Mouse (Mus musculus): ENCODE measurements around the gene Has1. TPM values are rescaled to one million over a fixed set of nuclear protein-coding genes. Genes with fewer than 3 reads are reported as not detected.

Gene Has1
- polyA plus RNA-seq, 1 experiment from 2014 or later: 1.3 TPM

DNA sequence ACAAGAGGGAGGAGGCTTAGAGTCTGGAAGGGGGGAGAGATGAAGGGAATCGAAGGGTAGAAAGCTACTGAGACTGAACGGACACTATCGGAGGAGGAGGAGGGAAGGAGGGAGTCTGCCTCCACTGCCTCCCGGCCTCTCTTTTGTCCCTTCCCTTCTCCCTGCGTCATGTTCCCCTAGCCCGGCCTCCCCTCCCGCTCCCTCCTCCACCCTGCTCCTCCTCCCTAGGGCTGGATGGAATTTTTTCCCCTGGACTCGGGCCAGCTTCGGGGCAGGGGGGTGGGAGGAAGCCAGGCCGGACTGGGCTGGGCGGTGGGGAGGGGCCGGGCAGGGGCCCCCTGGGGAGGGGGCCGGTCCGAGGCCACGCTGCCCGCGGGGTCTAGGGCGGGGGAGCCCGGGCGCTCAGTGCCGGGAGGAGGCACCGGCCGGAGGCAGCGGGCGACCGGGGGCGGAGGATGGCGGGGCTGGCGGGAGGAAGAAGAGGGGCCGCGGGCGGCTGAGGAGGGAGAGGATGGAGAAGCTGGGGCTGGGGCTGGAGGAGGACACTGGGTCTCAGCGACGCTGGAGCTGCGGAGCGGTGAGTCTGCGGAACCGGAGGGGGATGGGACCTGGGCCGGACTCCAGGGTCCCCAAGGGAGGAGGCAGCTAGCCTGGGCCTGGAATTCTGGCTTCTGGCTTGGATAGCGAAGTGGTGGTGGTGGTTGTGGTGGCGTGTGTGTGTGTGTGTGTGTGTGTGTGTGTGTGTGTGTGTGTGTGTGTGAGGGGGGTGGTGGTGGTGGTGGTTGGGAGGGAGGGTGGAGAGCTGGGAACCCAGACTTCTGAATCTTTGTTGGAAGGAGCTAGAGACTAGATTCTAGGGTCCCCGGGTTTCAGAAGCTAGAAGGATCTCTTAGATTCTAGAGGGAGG is 28.0 kb downstream of the Has1 start, which contains the start of gene Spaca6:
Gene Spaca6 (plus strand): TSS at position 408 of the 907 bp plus-strand sequence.
- peak; percentile 80 for ATAC-seq (ENCODE audit: low FRiP score, low read depth)
- Histone ChIP-seq H3K36me3 (peaks cover 13% of the 10 kb centered on the region), H3K9me3 (no peaks in the 10 kb centered on the region), H3K4me2 (replicated peaks) (peak within 1 kb of the TSS; percentile 93), H3K27ac (peak within 1 kb of the TSS; percentile 98), H3K9ac (peak within 1 kb of the TSS; percentile 94), H3K27me3 (replicated peaks) (no peaks in the 10 kb centered on the region), H3K4me1 (peaks cover 28% of the 10 kb centered on the region), H3K4me3 (peak within 1 kb of the TSS; percentile 82)
- 1% methylated on average over 39 of the region's 42 CpGs for whole genome bisulfite sequencing

DNA sequence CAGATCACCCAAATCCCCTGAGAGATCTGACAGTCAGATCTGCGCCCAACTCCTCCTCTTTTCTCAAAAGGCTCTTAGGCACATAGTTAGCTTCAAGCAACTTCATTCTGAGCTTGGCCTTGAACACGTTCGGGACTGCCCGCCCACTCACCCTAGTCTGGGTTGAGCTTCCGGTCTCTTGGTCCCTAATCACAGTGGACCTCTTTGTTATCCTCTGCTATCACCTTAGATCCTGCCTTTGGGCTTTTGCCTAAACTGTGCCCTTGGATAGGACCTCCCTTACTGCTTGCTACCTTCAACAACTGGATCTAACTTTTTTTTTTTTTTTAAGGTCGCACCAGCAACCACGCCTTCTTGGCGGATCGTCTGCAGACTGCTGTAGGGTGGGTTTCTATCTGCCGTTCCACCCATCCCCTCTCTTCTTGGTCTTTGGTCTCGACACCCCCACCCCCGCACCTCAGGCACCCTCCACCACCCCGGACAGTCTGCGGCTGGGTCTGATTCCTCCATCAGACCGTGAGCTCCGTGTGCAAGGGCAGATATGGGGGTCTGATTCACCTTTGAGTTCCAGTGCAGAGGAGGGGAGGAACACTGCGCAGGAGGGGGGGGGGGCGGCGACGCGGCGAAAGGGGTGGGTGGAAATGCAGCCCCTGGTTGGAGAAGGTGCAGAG is 28.9 kb downstream of the Has1 start:
- WGBS: 1% methylated on average over 20 of the region's 22 CpGs
- peak overlapping the region; percentile 94 for H3K9ac ChIP-seq
- H3K27me3 ChIP-seq (replicated peaks): no peaks in the 10 kb centered on the region
- peak; percentile 31 for ATAC-seq (ENCODE audit: low FRiP score, low read depth)
- H3K36me3 ChIP-seq: peaks cover 6% of the 10 kb centered on the region
- peak overlapping the region; percentile 82 for H3K4me3 ChIP-seq
- H3K27ac ChIP-seq: peak overlapping the region; percentile 98
- H3K4me1 ChIP-seq: peaks cover 19% of the 10 kb centered on the region
- peak overlapping the region; percentile 93 for H3K4me2 ChIP-seq (replicated peaks)
- no peaks in the 10 kb centered on the region for H3K9me3 ChIP-seq

DNA sequence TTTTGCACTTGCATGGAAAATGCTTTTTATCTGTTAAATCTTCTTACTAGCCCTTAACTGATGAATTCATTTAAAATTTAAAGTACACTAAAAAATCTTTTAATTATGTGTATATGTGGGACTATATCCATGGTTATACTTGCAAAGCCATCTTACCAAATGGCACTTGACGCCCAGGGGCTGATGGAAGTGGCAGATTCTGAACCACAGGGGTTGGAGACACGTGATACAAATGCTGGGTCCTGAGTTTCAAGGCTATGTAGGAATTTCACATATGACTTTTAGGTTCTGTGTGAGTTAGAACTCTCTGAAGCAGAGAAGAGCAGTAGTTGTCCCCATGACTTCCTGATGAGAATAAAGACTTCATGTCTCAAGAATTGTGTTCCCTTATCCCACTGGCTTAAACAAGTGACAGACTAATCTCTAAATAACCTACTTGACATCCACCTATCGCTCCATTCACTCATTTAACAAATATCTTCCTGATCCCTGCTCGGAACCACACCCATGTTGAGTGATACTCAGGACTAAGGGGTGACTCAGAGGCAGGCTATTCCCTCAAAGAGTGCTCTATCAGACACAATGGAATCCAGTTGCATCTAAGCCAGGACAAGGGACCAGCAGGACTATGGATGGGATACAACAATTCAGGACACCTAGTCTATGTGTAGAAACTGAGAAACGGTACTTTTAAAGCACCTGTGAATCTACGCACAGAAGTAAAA is 31.2 kb downstream of the Has1 start:
- Histone ChIP-seq H3K36me3 (no peaks in the 10 kb centered on the region), H3K4me3 (no peak overlapping the region), H3K9me3 (no peaks in the 10 kb centered on the region), H3K4me2 (replicated peaks) (no peak overlapping the region), H3K27ac (no peak overlapping the region), H3K4me1 (0 out of 2 replicates have a peak, but pooled peaks cover 3% of the 10 kb centered on the region), H3K9ac (no peak overlapping the region), H3K27me3 (replicated peaks) (no peaks in the 10 kb centered on the region)
- 83% methylated on average over 6 of the region's 6 CpGs for WGBS
- ATAC-seq (ENCODE audit: low FRiP score, low read depth): no peak

DNA sequence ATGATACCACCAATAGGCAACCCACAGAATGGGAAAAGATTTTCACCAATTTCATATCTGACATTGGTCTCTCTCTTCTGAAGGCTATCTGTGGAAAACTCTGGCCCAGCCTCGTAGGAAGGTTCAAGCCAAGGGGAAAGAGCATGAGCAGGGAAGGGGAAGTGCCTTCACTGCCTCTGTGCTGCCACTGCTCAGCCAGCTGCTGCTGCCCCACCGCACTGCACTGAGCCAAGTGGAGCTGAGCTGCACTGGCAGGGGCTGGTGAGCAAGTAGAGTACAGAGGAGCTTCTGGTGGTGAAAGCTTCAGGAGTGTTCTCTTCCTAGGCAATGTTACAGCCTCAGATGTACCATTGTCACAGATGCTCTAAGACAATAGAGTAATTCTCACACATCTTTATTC is 59.5 kb downstream of the Has1 start:
- Histone ChIP-seq H3K9ac (no peak overlapping the region), H3K4me2 (replicated peaks) (no peak overlapping the region), H3K27me3 (replicated peaks) (no peaks in the 10 kb centered on the region), H3K4me3 (no peak overlapping the region), H3K36me3 (no peaks in the 10 kb centered on the region), H3K9me3 (no peaks in the 10 kb centered on the region), H3K4me1 (no peaks in the 10 kb centered on the region), H3K27ac (no peak overlapping the region)
- whole genome bisulfite sequencing: 62% methylated on average over 2 of the region's 2 CpGs
- ATAC-seq (ENCODE audit: low FRiP score, low read depth): no peak

MicroRNA genes within 50 kb of the gene (microRNA counts, 519-probe panel; counts per million panel counts)
- 7,064 counts per million, percentile 95 among the panel's probes with 10 or more counts for microRNA mmu-let-7e
- microRNA mmu-miR-125a-3p: 4,641 counts per million, percentile 81 among the panel's probes with 10 or more counts
- microRNA mmu-miR-125a-5p: 8,750 counts per million, percentile 99 among the panel's probes with 10 or more counts
- microRNA mmu-miR-99b: 6,455 counts per million, percentile 93 among the panel's probes with 10 or more counts

Small RNAs within 50 kb of the gene (microRNA-seq; reads per million reads assigned to microRNA genes)
- gene Gm25927 (not detected), gene Mir125a (5,320 reads per million, percentile 92 among the genes with 10 or more reads in this experiment), gene Mir99b (22,639 reads per million, percentile 98 among the genes with 10 or more reads in this experiment), gene Mirlet7e (not detected)

Other genes with a start within 250 kb of the Has1 start
- 9.4 and 9.9 TPM in 2 replicates for gene Lnpep, start 230.2 kb downstream of the Has1 start, polyA plus RNA-seq (2016; fragmentation: Nextera tagmentation; extraction: Ambion mirVana)
- gene Vmn2r90, start 151.5 kb downstream of the Has1 start, polyA plus RNA-seq (2016; fragmentation: Nextera tagmentation; extraction: Ambion mirVana): not detected in 2 replicates
- 48.1 and 54.2 TPM in 2 replicates for gene Spaca6, start 28.0 kb downstream of the Has1 start, polyA plus RNA-seq (2016; fragmentation: Nextera tagmentation; extraction: Ambion mirVana)
- gene Fpr1, start 28.7 kb upstream of the Has1 start, polyA plus RNA-seq (2016; fragmentation: Nextera tagmentation; extraction: Ambion mirVana): 0.34 TPM in 1 of 2 replicates, not detected in the other
- gene Fpr2, start 32.6 kb upstream of the Has1 start, polyA plus RNA-seq (2016; fragmentation: Nextera tagmentation; extraction: Ambion mirVana): not detected in 2 replicates
- not detected in 2 replicates for gene Fpr3, start 32.6 kb upstream of the Has1 start, polyA plus RNA-seq (2016; fragmentation: Nextera tagmentation; extraction: Ambion mirVana)
- not detected in 2 replicates for gene Fpr-rs4, start 166.5 kb upstream of the Has1 start, polyA plus RNA-seq (2016; fragmentation: Nextera tagmentation; extraction: Ambion mirVana)
- gene Vmn2r124, start 194.2 kb upstream of the Has1 start, polyA plus RNA-seq (2016; fragmentation: Nextera tagmentation; extraction: Ambion mirVana): not detected in 2 replicates
- not detected in 2 replicates for gene Vmn2r91, start 229.8 kb upstream of the Has1 start, polyA plus RNA-seq (2016; fragmentation: Nextera tagmentation; extraction: Ambion mirVana)